Mouse (Mus musculus) stomach, embryonic 16.5 days (tissue): ENCODE results near the gene Usp30. TPM values are rescaled to one million over a fixed set of nuclear protein-coding genes. Genes with fewer than 3 reads are reported as not detected.

Experiments
- ATAC-seq: fragments of 200-750 bp; cut with Nextera tagmentation; 2 replicates; pipeline ENCODE4 v1.8.0; 2017; ENCODE audit warnings: moderate number of reproducible peaks, moderate TSS enrichment; ENCODE audit not compliant: insufficient read depth, low FRiP score
- H3K27ac ChIP-seq: fragments of 300-500 bp; sonication (generic); 2 replicates; pipeline ENCODE4 v1.5.1; 2014; ENCODE audit warnings: low read length
- H3K27me3 ChIP-seq: fragments of 300-500 bp; sonication (generic); 2 replicates; pipeline ENCODE4 v1.6.1; 2014; ENCODE audit warnings: low read length, control low read depth, mixed read lengths; ENCODE audit not compliant: control insufficient read depth, insufficient read depth
- H3K36me3 ChIP-seq: fragments of 300-500 bp; sonication (generic); 2 replicates; pipeline ENCODE4 v1.6.1; 2014; ENCODE audit warnings: low read length; ENCODE audit not compliant: control insufficient read depth, insufficient read depth
- H3K4me1 ChIP-seq: fragments of 300-500 bp; sonication (generic); 2 replicates; pipeline ENCODE4 v1.6.1; 2014; ENCODE audit warnings: low read length, control low read depth, mixed read lengths; ENCODE audit not compliant: control insufficient read depth, insufficient read depth
- H3K4me2 ChIP-seq: fragments of 300-500 bp; sonication (generic); 2 replicates; pipeline ENCODE4 v1.6.1; 2014; ENCODE audit warnings: low read depth, low read length, mixed read lengths
- H3K4me3 ChIP-seq: fragments of 300-500 bp; sonication (generic); replicated peaks from 2 replicates; pipeline ENCODE4 v1.5.1; 2014; ENCODE audit warnings: mild to moderate bottlenecking, low read length
- H3K9ac ChIP-seq: fragments of 300-500 bp; sonication (generic); 2 replicates; pipeline ENCODE4 v1.6.1; 2014; ENCODE audit warnings: low read length
- H3K9me3 ChIP-seq: fragments of 300-500 bp; sonication (generic); replicated peaks from 2 replicates; pipeline ENCODE4 v1.6.1; 2016; ENCODE audit warnings: low read length, control low read depth; ENCODE audit not compliant: control insufficient read depth
- WGBS: fragments of 180-500 bp; shearing (Covaris S2); extraction: QIAGEN DNeasy Blood & Tissue Kit; methylation state at CpG from one replicate; pipeline ENCODE4 v1.1.7; 2014; 5-methylcytosine and 5-hydroxymethylcytosine counted together
- polyA plus RNA-seq: library from polyadenylated mRNA; unstranded; fragments of >200 nt; fragmentation: Nextera tagmentation; extraction: Ambion mirVana; gene quantifications from 2 replicates; pipeline ENCODE4 v1.2.1, GENCODE M21; 2015

Gene Usp30
- polyA plus RNA-seq, 1 experiment from 2014 or later, result 11.0 TPM

- H3K27ac ChIP-seq, result no peak overlapping the region
- no peaks in the 10 kb centered on the region for H3K9me3 ChIP-seq
- ATAC-seq, result no peak
- H3K9ac ChIP-seq, result no peak overlapping the region
- peak overlapping the region; percentile 46 for H3K4me2 ChIP-seq
- 23% methylated on average over 15 of the region's 16 CpGs for WGBS
- peak overlapping the region; percentile 12; the same call in 1 of the 2 replicates for H3K4me3 ChIP-seq
- no peaks in the 10 kb centered on the region for H3K36me3 ChIP-seq
- peaks cover 7% of the 10 kb centered on the region for H3K4me1 ChIP-seq
- no peaks in the 10 kb centered on the region for H3K27me3 ChIP-seq
Measured at GRCm38 (mm10) chr5:114173877-114174581, 108.8 kb downstream of the Usp30 start.

Other genes with a start within 250 kb of the Usp30 start
- gene Selplg, start 232.8 kb upstream of the Usp30 start, polyA plus RNA-seq, result 7.3 and 9.1 TPM in 2 replicates
- 145 and 159 TPM in 2 replicates for gene Coro1c, start 156.7 kb upstream of the Usp30 start, polyA plus RNA-seq
- gene Ssh1, start 71.6 kb upstream of the Usp30 start, polyA plus RNA-seq, result 8.7 and 11.9 TPM in 2 replicates
- 2.4 and 3.1 TPM in 2 replicates for gene Dao, start 61.8 kb upstream of the Usp30 start, polyA plus RNA-seq
- 1.8 and 2.0 TPM in 2 replicates for gene Svop, start 26.1 kb downstream of the Usp30 start, polyA plus RNA-seq
- gene Alkbh2, start 62.8 kb downstream of the Usp30 start, polyA plus RNA-seq, result 4.8 and 6.1 TPM in 2 replicates
- 33.4 and 34.3 TPM in 2 replicates for gene Ung, start 64.9 kb downstream of the Usp30 start, polyA plus RNA-seq
- 2.1 and 3.2 TPM in 2 replicates for gene Acacb, start 81.1 kb downstream of the Usp30 start, polyA plus RNA-seq
- 0.13 TPM in 1 of 2 replicates, not detected in the other for gene Foxn4, start 208.3 kb downstream of the Usp30 start, polyA plus RNA-seq
- gene Myo1h, start 223.7 kb downstream of the Usp30 start, polyA plus RNA-seq, result 6.0 and 7.5 TPM in 2 replicates